Mouse (Mus musculus) monocyte, adult 2 months (primary cell): ENCODE measurements around the gene Higd1b.

Experiments used
- DNase-seq, 2 experiments: peaks; one replicate each; pipeline ENCODE4 v3.0.0; 2022; ENCODE audit warnings: low spot score in 2 of 2, low read depth in 1 of 2

Higd1b gene

DNA sequence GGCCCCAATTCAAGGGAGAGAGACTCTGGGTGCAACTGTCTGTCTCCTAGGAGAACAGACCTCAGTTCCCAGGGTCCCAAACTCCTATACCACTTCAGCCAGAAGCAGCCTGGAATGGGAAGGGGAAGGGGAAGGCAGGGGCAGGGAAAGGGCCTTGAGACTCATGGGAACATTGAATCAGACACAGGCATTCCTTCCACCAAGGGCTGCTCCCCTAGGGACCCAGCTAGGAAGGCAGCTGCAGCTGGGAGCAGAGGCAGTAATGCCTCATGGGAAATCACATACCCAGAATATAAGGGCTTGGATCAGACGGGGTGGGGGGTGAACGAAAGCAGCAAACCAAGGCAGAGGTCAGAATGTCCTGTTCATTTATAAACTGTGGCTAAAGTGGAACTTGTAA is 2.5 kb downstream of the Higd1b start:
- no peak for DNase-seq

DNA sequence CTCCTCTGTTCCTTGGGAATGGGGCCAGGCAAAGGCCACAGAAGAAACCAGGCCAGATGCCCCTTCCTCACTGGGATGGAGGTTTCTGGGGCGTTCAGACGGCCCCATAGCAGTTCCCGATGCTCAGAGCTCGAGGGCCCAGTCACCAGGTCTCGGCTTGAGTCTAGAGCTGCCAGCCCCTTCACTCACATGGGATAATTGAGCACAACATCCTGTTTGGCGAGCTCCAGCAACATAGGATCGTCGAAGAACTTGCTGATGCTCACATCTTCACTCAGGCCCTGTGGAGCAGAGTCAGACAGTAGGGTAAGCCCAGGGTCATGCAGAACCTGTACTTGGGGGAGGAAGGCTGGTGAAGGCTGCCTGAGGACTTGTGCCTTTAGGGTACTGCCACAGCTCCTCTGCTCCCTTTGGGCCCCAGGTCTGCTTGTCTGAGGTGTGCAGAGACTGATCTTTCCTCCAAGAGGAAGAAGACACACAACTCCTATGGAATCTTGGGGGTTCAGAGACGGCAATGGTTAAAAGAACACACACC is 3.0 kb downstream of the Higd1b start:
- DNase-seq, result no peak

DNA sequence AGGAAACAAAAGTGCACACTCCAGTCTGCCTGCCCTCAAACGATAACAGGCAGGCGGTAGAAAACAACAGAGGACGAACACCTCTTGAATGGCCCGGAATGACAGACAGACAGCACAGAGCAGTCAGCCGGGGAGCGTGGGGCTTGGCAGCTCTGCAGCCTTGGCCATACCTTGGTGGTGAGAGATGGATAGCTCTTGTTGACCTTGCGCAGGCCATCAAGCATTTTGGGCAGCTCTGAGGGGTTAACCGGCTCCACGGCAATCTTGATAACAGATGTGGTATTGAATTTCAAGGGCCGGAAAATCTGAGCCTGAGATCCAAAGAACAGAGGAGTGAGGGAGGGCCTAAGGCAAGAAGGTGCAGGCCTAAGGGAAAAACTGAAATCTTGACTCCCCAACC is 10.3 kb downstream of the Higd1b start:
- no peak for DNase-seq

DNA sequence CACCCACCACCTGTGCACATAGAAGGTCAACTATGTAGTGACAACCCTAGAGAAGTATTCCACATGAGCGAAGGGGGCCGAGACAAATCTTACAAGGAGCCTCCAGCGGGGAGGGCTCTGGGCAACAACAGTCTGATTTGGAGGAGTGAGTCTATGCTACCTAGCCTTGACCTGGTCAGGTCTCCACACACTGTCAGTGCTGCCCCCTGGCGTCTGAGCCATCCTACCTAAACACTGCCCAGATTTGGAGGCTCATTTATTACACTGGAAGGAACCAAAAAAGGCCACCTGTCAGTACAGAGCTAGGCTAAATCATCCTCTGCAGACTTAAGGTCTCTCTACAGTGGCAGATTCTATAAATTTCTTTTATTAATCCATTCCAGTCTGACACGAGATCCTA is 16.2 kb downstream of the Higd1b start:
- peak in 1 of 2 experiments; percentile 3 for DNase-seq

DNA sequence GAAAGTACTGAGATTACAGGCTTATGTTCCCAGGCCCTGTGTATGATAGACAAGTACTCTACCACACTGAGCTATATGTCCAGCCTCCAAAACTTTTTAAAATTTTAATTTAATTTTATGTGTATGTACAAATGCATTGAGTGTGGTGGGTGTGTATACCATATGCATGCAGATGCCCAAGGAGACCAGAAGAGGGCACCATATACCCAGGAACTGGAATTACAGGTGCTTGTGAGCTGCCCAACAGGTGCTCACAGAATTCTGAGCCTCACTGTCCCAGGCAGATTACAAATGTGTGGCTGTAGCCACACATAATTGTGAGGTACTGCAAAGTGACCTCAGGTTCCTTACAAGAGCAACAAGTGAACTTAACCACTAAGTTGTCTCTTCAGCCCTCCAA is 18.1 kb downstream of the Higd1b start:
- no peak for DNase-seq

DNA sequence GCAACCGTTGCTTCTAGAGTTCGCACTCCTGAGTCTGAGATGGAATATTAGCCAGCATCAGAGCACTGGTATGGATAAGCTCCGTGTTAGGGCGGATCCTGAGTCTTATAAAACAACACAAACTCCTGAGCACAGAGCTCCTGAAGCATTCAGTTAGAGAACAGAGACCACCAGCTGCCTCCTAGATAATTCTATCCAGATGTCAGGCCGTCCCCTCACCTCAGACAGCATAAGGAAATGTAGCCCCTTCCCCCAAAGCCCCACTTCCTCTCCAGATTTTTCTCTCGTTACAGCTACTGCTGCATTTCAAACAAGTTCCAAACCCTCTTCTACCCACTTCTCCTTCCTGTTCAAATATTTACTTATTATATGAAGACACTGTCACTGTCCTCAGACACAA is 20.3 kb downstream of the Higd1b start:
- DNase-seq, result no peak

DNA sequence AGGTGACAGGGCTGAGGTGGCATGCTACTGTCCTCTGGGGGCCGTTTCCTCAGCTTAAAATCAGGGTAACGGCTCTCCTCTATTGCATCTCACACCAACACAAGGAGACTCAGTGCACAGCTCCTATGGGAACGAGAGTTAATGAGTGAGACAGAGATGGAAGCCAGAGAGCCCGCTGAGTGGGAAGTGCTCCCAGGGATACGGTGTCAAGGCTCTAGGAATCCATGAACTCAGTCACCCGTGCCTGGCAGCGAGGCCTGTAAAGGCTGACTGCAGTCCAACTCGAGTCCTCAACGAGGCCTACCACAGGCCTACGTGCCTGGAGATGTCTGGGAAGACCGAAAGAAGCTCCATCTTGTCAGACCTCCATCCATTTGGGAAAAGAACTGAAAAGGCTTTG is 23.3 kb downstream of the Higd1b start:
- no peak for DNase-seq

DNA sequence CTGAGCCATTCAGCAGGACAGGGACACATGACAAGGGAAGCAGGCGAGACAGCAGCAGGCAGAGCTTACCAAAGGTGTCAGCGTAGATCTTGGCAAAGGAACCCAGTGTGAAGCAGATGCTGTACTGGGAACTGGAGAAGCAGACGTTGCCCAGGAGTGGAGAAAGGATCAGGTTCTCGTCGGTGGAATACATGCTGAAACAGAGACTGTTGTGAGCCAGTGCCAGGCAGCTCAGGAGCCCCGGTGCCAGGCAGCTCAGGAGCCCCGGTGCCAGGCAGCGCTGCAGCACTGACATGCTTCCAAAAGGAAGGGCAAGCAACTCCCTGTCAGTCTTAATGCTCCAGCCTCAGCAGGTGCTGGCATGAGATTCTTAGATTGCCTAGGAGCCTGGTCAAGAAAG is 24.3 kb downstream of the Higd1b start:
- DNase-seq, result no peak

DNA sequence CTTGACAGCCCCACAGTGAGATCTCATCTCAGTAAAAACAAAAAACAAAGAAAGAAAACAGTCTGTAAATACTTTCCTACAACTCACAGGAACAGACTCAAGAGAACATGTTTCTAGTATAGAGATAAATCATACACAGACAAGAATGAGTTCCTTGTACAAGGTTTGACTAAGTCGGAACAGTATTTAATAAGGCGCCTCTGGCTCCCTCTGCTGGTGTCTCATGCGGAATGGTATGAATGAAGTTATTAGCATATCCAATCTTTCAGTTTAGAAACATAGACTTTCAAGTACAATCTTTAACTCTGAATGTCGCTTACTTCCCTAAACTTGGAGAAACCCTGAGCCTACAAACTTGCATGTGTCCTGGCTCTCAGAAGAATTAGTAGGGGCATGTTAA is 28.6 kb downstream of the Higd1b start:
- DNase-seq, result no peak

DNA sequence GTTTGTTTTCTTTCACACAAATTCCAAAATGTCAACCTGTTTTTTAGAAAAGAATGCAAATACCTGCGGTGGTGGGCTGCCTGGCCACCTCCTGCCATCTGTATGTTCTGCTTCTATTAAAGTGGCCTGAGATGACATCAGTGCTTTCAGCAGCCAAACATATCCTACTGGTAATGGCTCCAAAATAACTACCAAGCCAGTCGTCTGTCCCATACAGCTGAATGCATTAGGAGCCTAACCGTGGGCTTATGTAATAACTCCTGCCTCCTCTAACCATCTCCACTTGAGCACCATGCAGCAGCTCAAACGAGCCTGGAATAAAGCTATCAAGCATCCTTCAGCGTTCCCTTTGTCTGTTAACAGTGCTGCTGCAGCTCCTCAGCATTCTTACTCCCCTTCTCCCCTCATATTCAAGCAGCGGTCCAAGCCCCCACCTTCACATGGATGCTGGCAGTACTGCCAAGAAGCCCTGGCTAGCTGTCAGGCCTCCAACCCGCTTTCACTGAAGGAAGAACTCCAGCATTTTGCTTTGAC is 39.2 kb downstream of the Higd1b start:
- DNase-seq, result no peak

DNA sequence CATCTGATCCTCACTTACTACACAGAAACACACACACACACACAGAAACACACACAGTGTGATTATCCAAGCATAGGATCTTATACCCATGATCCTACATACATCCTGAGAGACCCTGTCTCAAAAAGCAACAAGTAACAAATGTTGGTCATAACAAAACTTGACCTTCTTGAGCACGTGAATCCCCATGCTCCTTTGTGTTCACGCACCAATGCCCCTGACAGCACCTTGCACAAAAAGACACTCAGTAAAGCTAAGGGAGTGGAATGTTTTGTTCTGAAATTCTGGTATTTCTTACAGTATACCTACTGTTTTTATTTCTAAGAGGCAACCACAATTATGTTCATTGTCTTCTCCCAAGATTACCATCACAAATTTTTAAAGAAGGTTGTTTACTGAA is 43.9 kb downstream of the Higd1b start:
- DNase-seq, result no peak

DNA sequence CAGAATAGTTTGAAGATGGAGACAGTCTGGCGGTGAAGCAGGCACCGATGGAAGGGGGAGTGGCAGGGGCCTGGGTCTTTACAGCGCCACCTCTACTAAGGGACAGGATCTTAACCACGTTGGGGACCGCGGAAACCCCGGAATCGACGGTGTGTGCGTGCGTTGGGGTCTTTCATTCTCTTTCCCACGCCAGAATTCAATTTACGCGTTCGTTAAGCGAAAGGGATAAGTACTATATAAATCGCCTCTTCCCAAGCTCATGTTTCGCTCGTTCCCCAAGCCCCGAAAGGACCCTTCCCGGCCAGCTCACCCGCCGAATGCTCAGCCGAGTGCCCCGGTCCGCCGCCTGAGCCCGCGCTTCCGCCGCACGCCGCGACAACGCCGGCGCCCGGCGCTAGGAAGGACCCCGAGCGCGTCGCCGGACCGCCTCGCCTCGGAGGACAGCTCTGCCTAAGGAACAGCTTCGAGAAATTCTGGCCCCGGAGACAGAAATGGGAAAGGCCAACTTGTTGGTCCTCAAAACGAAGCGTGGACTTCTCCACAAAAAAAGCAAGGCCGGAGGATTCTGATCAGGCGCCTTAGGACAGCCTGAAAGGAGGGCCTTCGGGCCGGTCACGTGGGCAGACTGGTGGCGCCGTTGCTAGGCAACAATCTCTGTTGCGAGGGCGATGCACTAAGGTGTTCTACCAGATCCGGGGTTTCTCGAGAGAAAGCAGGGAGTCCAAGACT is 45.1 kb downstream of the Higd1b start, which contains the start of the genes Eftud2 and Ccdc103:
Gene Eftud2 (minus strand): TSS at position 401 of the 729 bp plus-strand sequence.
Gene Ccdc103 (plus strand): TSS at position 620 of the 729 bp plus-strand sequence.
- peak; percentile 78 to 90 for DNase-seq

DNA sequence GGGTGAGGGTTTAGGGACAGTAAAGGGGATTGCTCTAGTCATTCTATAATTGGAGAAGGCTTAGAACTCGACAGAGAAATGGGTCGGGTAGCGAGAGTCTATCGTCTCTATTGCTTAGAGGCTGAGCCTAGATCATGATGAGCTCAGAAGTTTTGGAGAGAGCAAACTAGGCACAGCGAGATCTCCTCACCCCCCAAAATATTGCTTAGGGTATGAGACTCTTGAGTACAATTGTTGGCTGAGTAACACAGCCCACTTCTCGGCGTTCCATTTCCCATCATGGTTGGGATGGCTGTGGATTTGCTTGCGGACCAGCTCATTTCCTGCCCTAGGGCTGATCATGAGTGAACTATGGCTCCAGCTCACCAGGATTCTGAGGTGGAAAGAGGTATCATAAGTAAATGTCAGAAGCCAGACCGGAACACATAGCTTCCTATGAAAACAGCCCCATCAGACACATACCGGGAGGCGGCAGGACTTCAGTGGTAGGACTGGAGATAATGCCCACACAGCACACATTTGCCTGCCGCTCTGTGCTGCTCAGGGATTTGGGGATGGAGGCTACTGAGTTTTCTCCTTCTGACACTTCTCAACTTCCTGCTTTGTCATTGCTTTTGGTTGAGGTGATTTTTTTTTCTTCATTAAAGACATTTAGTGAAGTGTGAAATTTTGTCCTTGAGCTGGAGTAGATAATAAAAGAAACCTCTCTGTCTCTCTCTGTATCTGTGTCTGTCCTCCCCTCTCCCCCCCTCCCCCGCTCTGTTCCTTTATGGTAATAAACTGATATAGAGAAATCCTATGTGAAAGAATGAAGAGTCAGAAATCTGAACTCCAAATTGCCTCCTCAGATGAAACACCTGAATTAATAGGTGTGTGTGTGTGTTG is 45.9 kb downstream of the Higd1b start:
- no peak for DNase-seq

DNA sequence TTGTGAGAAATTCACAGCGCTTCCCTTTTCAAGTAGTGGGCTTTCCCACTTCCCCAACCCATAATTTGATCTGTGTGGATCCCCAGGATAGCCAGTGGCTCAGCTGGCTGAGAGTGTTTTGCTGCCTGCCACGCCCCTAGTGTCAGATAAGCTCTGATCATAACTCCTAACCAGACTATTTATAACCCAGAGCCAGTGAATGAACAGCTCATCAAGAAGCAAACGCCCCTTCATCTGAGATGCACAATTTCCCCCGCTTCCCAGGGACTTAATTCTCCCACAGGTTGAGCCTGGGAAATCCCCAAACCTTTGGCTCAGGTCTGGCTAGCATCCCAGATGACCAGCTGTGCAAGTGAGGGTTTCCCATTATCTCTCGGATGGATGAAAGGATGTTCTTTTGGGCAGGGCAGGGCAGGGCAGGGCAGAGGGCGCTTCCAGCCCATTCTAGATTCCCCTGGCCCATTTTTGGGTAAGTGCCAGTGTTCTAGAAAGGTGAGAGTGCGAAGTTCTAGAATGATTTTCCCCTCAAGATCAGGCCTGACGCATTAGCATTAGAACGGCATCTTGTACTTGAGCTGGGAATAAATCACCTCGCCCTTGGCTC is 49.1 kb downstream of the Higd1b start, which contains the start of gene Fam187a:
Gene Fam187a (plus strand): TSS at position 554 of the 604 bp plus-strand sequence.
- DNase-seq, result no peak

DNA sequence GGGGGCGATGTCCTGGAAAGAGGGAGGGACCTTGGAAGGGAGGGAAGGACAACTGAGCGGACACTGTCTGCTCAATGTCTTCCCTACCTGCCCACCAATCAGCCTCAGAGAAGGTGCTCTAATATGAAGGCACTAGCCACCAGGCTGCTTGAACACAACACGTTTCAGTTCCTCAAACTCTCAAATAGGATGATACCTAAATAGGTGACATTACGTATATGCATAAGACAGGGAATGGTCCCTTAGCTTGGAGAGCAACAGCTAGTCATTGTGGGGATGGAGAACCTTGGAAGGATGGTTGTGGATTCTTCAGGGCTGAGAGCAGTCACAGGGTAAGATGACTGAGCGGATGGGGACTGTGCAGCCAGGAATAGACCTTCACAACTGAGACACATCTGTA is 51.8 kb downstream of the Higd1b start:
- no peak for DNase-seq
